Mouse (Mus musculus): ENCODE measurements around the gene Rassf8. TPM values are rescaled to one million over a fixed set of nuclear protein-coding genes. Genes with fewer than 3 reads are reported as not detected.

Gene Rassf8
- 10 to 100 TPM; 25.5 to 42.7 TPM for total RNA-seq (2021)
- long read RNA-seq, experiment 1, full-length matches to known transcripts = 7 of 7 reads
- long read RNA-seq, experiment 1, partial matches to known transcripts = 0 of 7 reads
- long read RNA-seq, experiment 1, other reads (novel, unspliced or antisense) = 0 of 7 reads
- long read RNA-seq, experiment 2, full-length matches to known transcripts = 8 of 9 reads
- long read RNA-seq, experiment 2, partial matches to known transcripts = 1 of 9 reads
- long read RNA-seq, experiment 2, other reads (novel, unspliced or antisense) = 0 of 9 reads

- H3K27ac ChIP-seq = peak within 1 kb of the TSS; percentile 96
- peak; percentile 95 for DNase-seq
- peak within 1 kb of the TSS; percentile 96 for H3K4me3 ChIP-seq
- intact Hi-C loops (cut with DNase I) = loop anchor here (2.0 to 5.0 kb wide), 2 partner anchors 47 to 59 kb away; no protein-coding TSS in a partner anchor
- peak; percentile 21; the same call in 1 of the 2 replicates for TF ChIP-seq CTCF (IDR thresholded peaks at IDR 0.05)
Measured at GRCm38 (mm10) chr6:145746132-145746849, at the start of gene Rassf8. Gene Rassf8, plus strand, starts transcription at chr6:145746748.

GRCm38 (mm10) chr6:145701021-145701540 lies 45.5 kb upstream of the Rassf8 start:
- no peak overlapping the region for H3K27ac ChIP-seq
- no peak for TF ChIP-seq CTCF (IDR thresholded peaks at IDR 0.05)
- DNase-seq = no peak
- H3K4me3 ChIP-seq = no peak overlapping the region
- intact Hi-C loops (cut with DNase I) = no loop called here

GRCm38 (mm10) chr6:145703667-145704066 lies 42.9 kb upstream of the Rassf8 start:
- H3K27ac ChIP-seq = no peak overlapping the region
- no peak overlapping the region for H3K4me3 ChIP-seq
- intact Hi-C loops (cut with DNase I) = no loop called here
- no peak for DNase-seq
- TF ChIP-seq CTCF (IDR thresholded peaks at IDR 0.05) = no peak

GRCm38 (mm10) chr6:145709956-145710720 lies 36.4 kb upstream of the Rassf8 start:
- no peak overlapping the region for H3K4me3 ChIP-seq
- DNase-seq = no peak
- no peak overlapping the region for H3K27ac ChIP-seq
- intact Hi-C loops (cut with DNase I) = no loop called here
- no peak for TF ChIP-seq CTCF (IDR thresholded peaks at IDR 0.05)

GRCm38 (mm10) chr6:145710797-145711196 lies 35.8 kb upstream of the Rassf8 start:
- H3K4me3 ChIP-seq = no peak overlapping the region
- intact Hi-C loops (cut with DNase I) = no loop called here
- no peak for TF ChIP-seq CTCF (IDR thresholded peaks at IDR 0.05)
- no peak for DNase-seq
- no peak overlapping the region for H3K27ac ChIP-seq

- H3K4me3 ChIP-seq = no peak overlapping the region
- intact Hi-C loops (cut with DNase I) = no loop called here
- no peak for TF ChIP-seq CTCF (IDR thresholded peaks at IDR 0.05)
- no peak overlapping the region for H3K27ac ChIP-seq
- no peak for DNase-seq
Measured at GRCm38 (mm10) chr6:145711320-145711719, 35.2 kb upstream of the Rassf8 start.

GRCm38 (mm10) chr6:145713241-145714114 lies 33.1 kb upstream of the Rassf8 start:
- DNase-seq = no peak
- Histone ChIP-seq H3K27ac (no peak overlapping the region), H3K4me3 (no peak overlapping the region)
- no peak for TF ChIP-seq CTCF (IDR thresholded peaks at IDR 0.05)
- intact Hi-C loops (cut with DNase I) = no loop called here

GRCm38 (mm10) chr6:145714131-145714530 lies 32.4 kb upstream of the Rassf8 start:
- no peak for DNase-seq
- intact Hi-C loops (cut with DNase I) = no loop called here
- TF ChIP-seq CTCF (IDR thresholded peaks at IDR 0.05) = no peak

GRCm38 (mm10) chr6:145722596-145722995 lies 24.0 kb upstream of the Rassf8 start:
- no peak for TF ChIP-seq CTCF (IDR thresholded peaks at IDR 0.05)
- H3K4me3 ChIP-seq = no peak overlapping the region
- no peak for DNase-seq
- H3K27ac ChIP-seq = no peak overlapping the region
- intact Hi-C loops (cut with DNase I) = no loop called here

More at GRCm38 (mm10) chr6:145714131-145714530, 32.4 kb upstream of the Rassf8 start:
- Histone ChIP-seq H3K27ac (no peak overlapping the region), H3K4me3 (no peak overlapping the region)

GRCm38 (mm10) chr6:145723131-145723863 lies 23.3 kb upstream of the Rassf8 start:
- intact Hi-C loops (cut with DNase I) = no loop called here
- DNase-seq = no peak
- H3K4me3 ChIP-seq = no peak overlapping the region
- TF ChIP-seq CTCF (IDR thresholded peaks at IDR 0.05) = no peak
- H3K27ac ChIP-seq = no peak overlapping the region

GRCm38 (mm10) chr6:145725849-145726248 lies 20.7 kb upstream of the Rassf8 start:
- Histone ChIP-seq H3K27ac (no peak overlapping the region), H3K4me3 (no peak overlapping the region)
- no peak for TF ChIP-seq CTCF (IDR thresholded peaks at IDR 0.05)
- intact Hi-C loops (cut with DNase I) = no loop called here
- DNase-seq = no peak

Data from gastrocnemius, adult 2 months (tissue).